Mouse (Mus musculus): ENCODE data around the gene N4bp1.

DNA sequence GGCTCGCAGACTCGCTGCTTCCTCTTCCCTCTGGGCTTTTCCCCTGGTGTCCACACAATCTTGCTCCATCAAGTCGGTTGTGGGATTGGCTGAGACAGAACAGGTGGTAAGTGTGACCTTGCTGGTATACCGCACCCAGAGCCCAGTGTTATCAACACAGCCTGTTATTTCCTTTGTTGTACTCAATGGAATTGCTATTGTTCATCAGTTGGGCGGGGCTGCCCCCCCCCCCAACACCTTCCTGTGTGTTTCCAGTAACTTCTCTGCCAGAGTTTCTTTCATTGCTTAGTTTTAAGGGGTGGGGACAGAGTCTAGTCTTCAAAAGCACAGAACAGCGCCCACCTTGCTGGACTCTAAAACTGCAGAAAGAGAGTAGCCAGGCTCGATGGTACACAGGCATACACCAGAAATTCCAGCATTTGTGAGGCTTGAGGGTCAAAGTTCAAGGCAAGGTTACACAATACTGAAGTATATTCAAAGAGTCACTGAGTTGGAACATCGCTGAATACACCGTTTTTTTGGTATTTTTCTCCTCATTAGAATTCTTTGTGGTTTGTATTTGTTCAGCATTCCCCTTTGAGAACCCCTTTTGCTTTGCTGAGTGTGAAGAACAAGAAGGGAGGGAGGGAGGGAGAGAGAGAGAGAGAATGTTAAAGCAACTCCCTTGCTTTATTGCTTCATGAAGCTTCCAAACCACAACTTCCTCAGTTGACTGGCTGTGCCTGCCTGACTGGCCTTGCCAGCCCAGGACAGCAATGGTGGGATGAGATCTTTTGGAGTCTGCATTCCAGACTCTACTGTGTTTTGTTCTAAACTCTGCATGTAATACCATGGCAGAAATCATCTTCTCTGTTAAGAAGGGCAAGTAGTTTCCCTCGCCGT lies 3.2 kb upstream of the N4bp1 start:
- TF ChIP-seq CTCF (IDR thresholded peaks at IDR 0.05; ENCODE audit: low read depth) = no peak
- TF ChIP-seq EP300 (IDR thresholded peaks at IDR 0.05; ENCODE audit: low read depth) = peak; percentile 72

Data from heart, postnatal 0 days (tissue).